Mouse (Mus musculus) neural tube, embryonic 15.5 days (tissue): ENCODE data around the gene Elp5. TPM values are rescaled to one million over a fixed set of nuclear protein-coding genes. Genes with fewer than 3 reads are reported as not detected.

Experiments used
- ATAC-seq: fragments of 200-750 bp; cut with Nextera tagmentation; 2 replicates; pipeline ENCODE4 v1.8.0; 2017; ENCODE audit warnings: mild to moderate bottlenecking, moderate TSS enrichment, moderate library complexity; ENCODE audit not compliant: low FRiP score
- H3K27ac ChIP-seq: fragments of 300-500 bp; sonication (generic); replicated peaks from 2 replicates; pipeline ENCODE4 v1.5.1; 2015; ENCODE audit warnings: mild to moderate bottlenecking, inconsistent platforms
- H3K27me3 ChIP-seq: fragments of 300-500 bp; sonication (generic); replicated peaks from 2 replicates; pipeline ENCODE4 v1.6.1; 2015; ENCODE audit warnings: inconsistent platforms
- H3K36me3 ChIP-seq: fragments of 300-500 bp; sonication (generic); 2 replicates; pipeline ENCODE4 v1.6.1; 2015; ENCODE audit warnings: inconsistent platforms
- H3K4me1 ChIP-seq: fragments of 300-500 bp; sonication (generic); 2 replicates; pipeline ENCODE4 v1.6.1; 2015; ENCODE audit warnings: inconsistent platforms
- H3K4me2 ChIP-seq: fragments of 300-500 bp; sonication (generic); 2 replicates; pipeline ENCODE4 v1.6.1; 2015; ENCODE audit warnings: inconsistent platforms, mild to moderate bottlenecking, moderate library complexity
- H3K4me3 ChIP-seq: fragments of 300-500 bp; sonication (generic); replicated peaks from 2 replicates; pipeline ENCODE4 v1.5.1; 2015; ENCODE audit warnings: mild to moderate bottlenecking, inconsistent platforms
- H3K9ac ChIP-seq: fragments of 300-500 bp; sonication (generic); replicated peaks from 2 replicates; pipeline ENCODE4 v1.6.1; 2015; ENCODE audit warnings: mild to moderate bottlenecking, inconsistent platforms
- H3K9me3 ChIP-seq: fragments of 300-500 bp; sonication (generic); replicated peaks from 2 replicates; pipeline ENCODE4 v1.6.1; 2016; ENCODE audit warnings: inconsistent platforms
- WGBS: fragments of 180-500 bp; shearing (Covaris S2); methylation state at CpG from one replicate; pipeline ENCODE4 v1.1.7; 2015; ENCODE audit warnings: mixed read lengths; 5-methylcytosine and 5-hydroxymethylcytosine counted together
- polyA plus RNA-seq: library from polyadenylated mRNA; unstranded; fragments of >200 nt; fragmentation: Nextera tagmentation; extraction: Ambion mirVana; gene quantifications from 2 replicates; pipeline ENCODE4 v1.2.1, GENCODE M21; 2015

Elp5 gene
- polyA plus RNA-seq, 1 experiment from 2014 or later, result 167 TPM

DNA sequence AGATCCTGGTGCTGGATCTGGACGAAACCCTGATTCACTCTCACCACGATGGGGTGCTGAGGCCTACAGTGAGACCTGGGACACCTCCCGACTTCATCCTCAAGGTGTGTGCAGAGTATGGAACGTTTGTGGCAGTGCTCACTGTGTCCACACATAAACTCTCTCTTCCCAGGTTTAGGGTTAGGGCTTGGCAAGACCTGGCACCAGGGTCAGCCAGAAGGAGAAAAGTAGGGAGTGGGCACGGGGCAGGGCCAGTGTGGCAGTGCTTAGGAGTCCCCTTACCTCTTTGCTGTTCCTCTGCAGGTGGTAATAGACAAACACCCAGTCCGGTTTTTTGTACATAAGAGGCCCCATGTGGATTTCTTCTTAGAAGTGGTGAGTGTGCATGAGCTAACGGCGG, 2.1 kb upstream of the Elp5 start:
- no peak overlapping the region for H3K27ac ChIP-seq
- H3K9me3 ChIP-seq, result no peaks in the 10 kb centered on the region
- ATAC-seq, result no peak
- WGBS, result 94% methylated on average over 8 of the region's 8 CpGs
- no peak overlapping the region for H3K4me2 ChIP-seq
- no peak overlapping the region for H3K4me3 ChIP-seq
- H3K36me3 ChIP-seq, result peaks cover 51% of the 10 kb centered on the region
- H3K27me3 ChIP-seq, result no peaks in the 10 kb centered on the region
- H3K4me1 ChIP-seq, result peaks cover 26% of the 10 kb centered on the region
- no peak overlapping the region for H3K9ac ChIP-seq

DNA sequence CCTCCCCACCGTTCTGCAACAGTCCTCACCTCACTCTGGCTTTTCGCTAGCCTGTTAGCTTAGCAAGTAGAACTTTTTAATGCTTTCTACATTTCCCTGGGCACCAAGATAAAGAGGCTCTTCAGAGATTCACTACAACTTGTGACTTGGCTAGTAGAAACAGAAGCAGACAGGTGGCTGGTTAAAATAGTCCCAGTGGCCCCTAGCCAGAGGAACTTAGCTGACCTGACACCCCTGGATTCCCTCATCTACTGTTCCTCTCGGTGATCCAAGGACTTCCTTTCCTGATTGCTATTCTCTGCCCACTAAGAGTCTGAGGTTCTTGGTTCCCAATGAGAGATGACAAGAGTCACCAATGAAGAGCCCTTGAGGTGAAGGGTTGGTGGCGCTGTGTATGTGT, 1.1 kb upstream of the Elp5 start:
- no peak overlapping the region for H3K9ac ChIP-seq
- peaks cover 40% of the 10 kb centered on the region for H3K36me3 ChIP-seq
- no peaks in the 10 kb centered on the region for H3K27me3 ChIP-seq

DNA sequence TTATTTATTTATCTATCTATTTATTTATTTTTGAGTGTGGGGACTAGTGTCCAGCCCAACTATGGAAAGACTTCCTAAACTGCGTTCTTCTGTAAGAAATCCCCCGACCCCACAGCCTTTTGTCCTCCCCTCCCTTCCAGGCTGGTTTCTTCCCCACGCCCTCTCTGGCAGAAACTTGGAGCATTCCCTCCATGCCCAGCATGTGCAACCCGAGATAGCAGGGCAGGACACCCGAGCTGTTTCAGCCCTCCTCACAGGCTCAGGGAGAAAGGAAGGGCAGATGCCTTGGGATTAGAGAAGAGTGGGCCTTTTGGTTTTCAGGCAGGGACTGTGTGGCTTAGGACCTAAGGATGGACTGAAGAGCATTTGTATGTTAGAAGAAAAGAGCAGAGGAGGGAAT, 560 bp upstream of the Elp5 start:
- H3K9ac ChIP-seq, result peak overlapping the region; percentile 99
- H3K27ac ChIP-seq, result 0 out of 2 replicates have a peak overlapping the region, but pooled peaks have one; percentile 13
- 43% methylated on average over 5 of the region's 5 CpGs for WGBS

More for the DNA sequence above, 1.1 kb upstream of the Elp5 start:
- no peak for ATAC-seq
- Histone ChIP-seq H3K4me3 (peak overlapping the region; percentile 97), H3K27ac (no peak overlapping the region), H3K9me3 (no peaks in the 10 kb centered on the region), H3K4me2 (peak overlapping the region; percentile 90), H3K4me1 (peaks cover 33% of the 10 kb centered on the region)
- 92% methylated on average over 4 of the region's 4 CpGs for WGBS

GRCm38 (mm10) chr11:69981141-69981762, 1.1 kb downstream of the Elp5 start, which contains the start of gene Ctdnep1:
Ctdnep1 (plus strand) TSS chr11:69981156.
- Histone ChIP-seq H3K27ac (peak within 1 kb of the TSS; percentile 100), H3K4me1 (peaks cover 33% of the 10 kb centered on the region), H3K9ac (peak within 1 kb of the TSS; percentile 99), H3K27me3 (no peaks in the 10 kb centered on the region), H3K9me3 (no peaks in the 10 kb centered on the region), H3K4me3 (peak within 1 kb of the TSS; percentile 97), H3K4me2 (peak within 1 kb of the TSS; percentile 90), H3K36me3 (peaks cover 26% of the 10 kb centered on the region)
- WGBS, result under 1% methylated on average over 34 of the region's 43 CpGs
- peak; percentile 51; the same call in 1 of the 2 replicates for ATAC-seq

More for the DNA sequence above, 560 bp upstream of the Elp5 start:
- H3K9me3 ChIP-seq, result no peaks in the 10 kb centered on the region
- H3K4me1 ChIP-seq, result peaks cover 33% of the 10 kb centered on the region
- no peaks in the 10 kb centered on the region for H3K27me3 ChIP-seq
- peak overlapping the region; percentile 90 for H3K4me2 ChIP-seq
- no peak for ATAC-seq
- peak overlapping the region; percentile 97 for H3K4me3 ChIP-seq
- peaks cover 35% of the 10 kb centered on the region for H3K36me3 ChIP-seq

GRCm38 (mm10) chr11:69980196-69981140, 1.8 kb downstream of the Elp5 start:
- Histone ChIP-seq H3K4me1 (peaks cover 33% of the 10 kb centered on the region), H3K27ac (peak overlapping the region; percentile 100), H3K9ac (peak overlapping the region; percentile 99), H3K27me3 (no peaks in the 10 kb centered on the region), H3K4me3 (peak overlapping the region; percentile 97), H3K36me3 (peaks cover 21% of the 10 kb centered on the region), H3K9me3 (no peaks in the 10 kb centered on the region), H3K4me2 (peak overlapping the region; percentile 90)
- WGBS, result under 1% methylated on average over 37 of the region's 60 CpGs
- peak; percentile 95 for ATAC-seq

- Histone ChIP-seq H3K27me3 (no peaks in the 10 kb centered on the region), H3K36me3 (peaks cover 21% of the 10 kb centered on the region), H3K4me2 (peak overlapping the region; percentile 90), H3K4me1 (peaks cover 33% of the 10 kb centered on the region), H3K4me3 (peak overlapping the region; percentile 97), H3K9ac (peak overlapping the region; percentile 84), H3K27ac (peak overlapping the region; percentile 100), H3K9me3 (no peaks in the 10 kb centered on the region)
- WGBS, result 4% methylated on average over 16 of the region's 16 CpGs
- no peak for ATAC-seq
Observed at GRCm38 (mm10) chr11:69979827-69980195, 2.5 kb downstream of the Elp5 start.

GRCm38 (mm10) chr11:69976271-69976670, 6.0 kb downstream of the Elp5 start:
- no peaks in the 10 kb centered on the region for H3K27me3 ChIP-seq
- H3K9me3 ChIP-seq, result no peaks in the 10 kb centered on the region
- ATAC-seq, result no peak
- no peak overlapping the region for H3K27ac ChIP-seq
- H3K36me3 ChIP-seq, result peaks cover 45% of the 10 kb centered on the region
- H3K9ac ChIP-seq, result no peak overlapping the region
- H3K4me1 ChIP-seq, result peaks cover 9% of the 10 kb centered on the region
- no peak overlapping the region for H3K4me3 ChIP-seq
- 88% methylated on average over 4 of the region's 4 CpGs for WGBS
- no peak overlapping the region for H3K4me2 ChIP-seq

DNA sequence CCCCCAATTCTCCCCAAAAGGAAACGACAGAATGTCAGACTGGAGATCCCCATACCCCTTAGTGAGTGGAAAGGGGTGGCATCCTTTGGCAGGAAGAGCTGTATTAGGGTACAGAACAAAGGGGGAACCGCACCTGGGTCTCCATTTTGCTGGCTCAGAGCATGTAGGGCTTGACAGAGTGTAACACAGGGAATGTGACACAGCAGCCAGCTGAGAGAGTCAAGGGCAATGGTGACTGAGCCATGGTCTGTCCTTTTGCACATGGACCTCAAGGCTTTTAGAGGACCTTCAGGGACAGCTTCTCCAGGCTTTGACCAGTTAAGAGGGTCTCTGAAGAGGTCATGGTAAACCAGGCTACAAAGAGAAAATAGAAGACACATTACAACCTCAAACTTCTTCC, 7.4 kb downstream of the Elp5 start:
- WGBS, result 100% methylated on average over 2 of the region's 2 CpGs
- Histone ChIP-seq H3K4me2 (no peak overlapping the region), H3K4me1 (peaks cover 9% of the 10 kb centered on the region), H3K4me3 (no peak overlapping the region), H3K36me3 (peaks cover 53% of the 10 kb centered on the region), H3K27me3 (no peaks in the 10 kb centered on the region), H3K9me3 (no peaks in the 10 kb centered on the region), H3K27ac (no peak overlapping the region), H3K9ac (no peak overlapping the region)
- ATAC-seq, result no peak

- H3K27ac ChIP-seq, result no peak overlapping the region
- H3K36me3 ChIP-seq, result peaks cover 66% of the 10 kb centered on the region
- WGBS, result 83% methylated on average over 3 of the region's 3 CpGs
Observed at GRCm38 (mm10) chr11:69970775-69971174, 11.5 kb downstream of the Elp5 start.

GRCm38 (mm10) chr11:69970222-69970621, 12.1 kb downstream of the Elp5 start:
- Histone ChIP-seq H3K36me3 (peaks cover 62% of the 10 kb centered on the region), H3K27ac (no peak overlapping the region), H3K4me2 (no peak overlapping the region), H3K4me1 (peaks cover 16% of the 10 kb centered on the region), H3K9ac (no peak overlapping the region), H3K9me3 (no peaks in the 10 kb centered on the region), H3K27me3 (peaks cover 38% of the 10 kb centered on the region), H3K4me3 (no peak overlapping the region)
- WGBS, result 87% methylated on average over 6 of the region's 6 CpGs
- ATAC-seq, result no peak

More at GRCm38 (mm10) chr11:69970775-69971174, 11.5 kb downstream of the Elp5 start:
- Histone ChIP-seq H3K4me1 (peaks cover 11% of the 10 kb centered on the region), H3K9ac (no peak overlapping the region), H3K4me3 (no peak overlapping the region), H3K9me3 (no peaks in the 10 kb centered on the region), H3K4me2 (no peak overlapping the region), H3K27me3 (peaks cover 34% of the 10 kb centered on the region)
- no peak for ATAC-seq

- WGBS, result 86% methylated on average over 4 of the region's 4 CpGs
- Histone ChIP-seq H3K4me1 (peaks cover 18% of the 10 kb centered on the region), H3K9me3 (no peaks in the 10 kb centered on the region), H3K9ac (no peak overlapping the region), H3K36me3 (peaks cover 48% of the 10 kb centered on the region), H3K27ac (no peak overlapping the region), H3K4me3 (no peak overlapping the region), H3K27me3 (peaks cover 52% of the 10 kb centered on the region), H3K4me2 (no peak overlapping the region)
- no peak for ATAC-seq
Observed at GRCm38 (mm10) chr11:69968793-69969192, 13.5 kb downstream of the Elp5 start.
